In genomic region chr2:118540691-118541117, GRCm38 (mm10) we compare ENCODE assay signal across 9 mouse cellular contexts. TPM values are rescaled to one million over a fixed set of nuclear protein-coding genes. Genes with fewer than 3 reads are reported as not detected.
A peak's percentile ranks its signal among the peaks of the same experiment; 100 is the strongest.
DNase-seq lines count a peak whose midpoint lies in the region; ATAC-seq lines count a peak whose summit lies in the region.
"Had no signal": no experiment of that assay in that cellular context is flagged by ENCODE, and none has a peak within 500 bp of the region (broad histone marks: within the 10 kb centered on the region; RNA-seq: fewer than 3 reads in every experiment).

No protein-coding gene starts in this region.

- WGBS in neural tube, embryonic 11.5 days, result 56% methylated on average over 6 of the region's 6 CpGs
- WGBS in hindbrain, embryonic 12.5 days, result 51% methylated on average over 6 of the region's 6 CpGs
- WGBS in liver, embryonic 13.5 days (ENCODE audit: insufficient replicate concordance), result 15% methylated on average over 6 of the region's 6 CpGs

- ATAC-seq in neural tube, embryonic 11.5 days (ENCODE audit: insufficient read depth, low FRiP score, low TSS enrichment), result no peak
- ATAC-seq in hindbrain, embryonic 12.5 days (ENCODE audit: low FRiP score), result no peak
- ATAC-seq in liver, embryonic 13.5 days (ENCODE audit: low read depth), result peak; percentile 51
- no peak for ATAC-seq in erythroid progenitor cell, adult 5-6 weeks (replicated peaks; ENCODE audit: low FRiP score, poor library complexity, severe bottlenecking)

- no peaks in the 10 kb centered on the region for H3K9me3 ChIP-seq in neural tube, embryonic 11.5 days (ENCODE audit: control insufficient read depth, low read length)
- no peaks in the 10 kb centered on the region for H3K9me3 ChIP-seq in hindbrain, embryonic 12.5 days (replicated peaks)
- H3K9me3 ChIP-seq in liver, embryonic 13.5 days (replicated peaks), result no peaks in the 10 kb centered on the region

- H3K4me3 ChIP-seq in neural tube, embryonic 11.5 days (ENCODE audit: low read depth, low read length), result no peak overlapping the region
- H3K4me3 ChIP-seq in hindbrain, embryonic 12.5 days, result no peak overlapping the region
- no peak overlapping the region for H3K4me3 ChIP-seq in liver, embryonic 13.5 days (replicated peaks)
- H3K4me3 ChIP-seq: erythroblast, embryonic 14.5 days had no signal

- H3K9ac ChIP-seq in neural tube, embryonic 11.5 days (ENCODE audit: low read length), result no peak overlapping the region
- H3K9ac ChIP-seq in hindbrain, embryonic 12.5 days, result no peak overlapping the region
- H3K9ac ChIP-seq in liver, embryonic 13.5 days, result no peak overlapping the region

- no peaks in the 10 kb centered on the region for H3K27me3 ChIP-seq in neural tube, embryonic 11.5 days (ENCODE audit: control insufficient read depth, insufficient read depth, low read length)
- no peaks in the 10 kb centered on the region for H3K27me3 ChIP-seq in hindbrain, embryonic 12.5 days
- no peaks in the 10 kb centered on the region for H3K27me3 ChIP-seq in liver, embryonic 13.5 days

- peaks cover 30% of the 10 kb centered on the region for H3K4me1 ChIP-seq in neural tube, embryonic 11.5 days (ENCODE audit: control insufficient read depth, insufficient read depth, low read length)
- peaks cover 49% of the 10 kb centered on the region for H3K4me1 ChIP-seq in hindbrain, embryonic 12.5 days
- peaks cover 49% of the 10 kb centered on the region for H3K4me1 ChIP-seq in liver, embryonic 13.5 days (replicated peaks)

- no peak overlapping the region for H3K4me2 ChIP-seq in neural tube, embryonic 11.5 days (ENCODE audit: low read depth)
- H3K4me2 ChIP-seq in hindbrain, embryonic 12.5 days (replicated peaks), result no peak overlapping the region
- H3K4me2 ChIP-seq in liver, embryonic 13.5 days, result no peak overlapping the region

- H3K36me3 ChIP-seq in neural tube, embryonic 11.5 days (ENCODE audit: control insufficient read depth, insufficient read depth, low read length), result no peaks in the 10 kb centered on the region
- peaks cover 5% of the 10 kb centered on the region; the same call in 1 of the 2 replicates for H3K36me3 ChIP-seq in hindbrain, embryonic 12.5 days
- no peaks in the 10 kb centered on the region for H3K36me3 ChIP-seq in liver, embryonic 13.5 days

- peak; percentile 15 for DNase-seq in neural tube, embryonic 11.5 days (ENCODE audit: low spot score)
- DNase-seq in neural tube, embryonic 10.5 days (ENCODE audit: extremely low spot score, low spot score), result no peak
- DNase-seq in embryo, embryonic 10.5 days (ENCODE audit: low spot score), result peak; percentile 38
- DNase-seq in liver, embryonic 13.5 days, result no peak
- DNase-seq in skeletal muscle tissue, adult 2 months (ENCODE audit: low read depth, low spot score), result peak; percentile 85
- DNase-seq in T-cell, adult 2 months (ENCODE audit: low spot score), result no peak

- no peak overlapping the region for H3K27ac ChIP-seq in neural tube, embryonic 11.5 days (ENCODE audit: low read depth, low read length)
- H3K27ac ChIP-seq in hindbrain, embryonic 12.5 days, result peak overlapping the region; percentile 36
- peak overlapping the region; percentile 68 for H3K27ac ChIP-seq in liver, embryonic 13.5 days

RNA-seq across cellular contexts. Expression of gene Bmf, which starts 8.8 kb away (rescaled TPM):
- 5.9 and 8.3 TPM in 2 replicates for polyA plus RNA-seq in neural tube, embryonic 11.5 days (2014; fragmentation: Nextera tagmentation; extraction: Ambion mirVana)
- 5.4 and 6.2 TPM in 2 replicates for polyA plus RNA-seq in hindbrain, embryonic 12.5 days (2016; fragmentation: Nextera tagmentation; extraction: Ambion mirVana)
- 0.27 and 0.75 TPM in 2 replicates for polyA plus RNA-seq in liver, embryonic 13.5 days (2015; fragmentation: Nextera tagmentation; extraction: Ambion mirVana)
- total RNA-seq in erythroid progenitor cell, adult 5-6 weeks (2015; ENCODE audit: low replicate concordance), result 2.1 and 3.2 TPM in 2 replicates
- 1.0 and 5.9 TPM in 2 replicates for total RNA-seq in erythroid progenitor cell, adult 5-6 weeks (2017; ENCODE audit: low replicate concordance)

RNA-seq across cellular contexts. Expression of gene Bub1b, which starts 57.3 kb away (rescaled TPM):
- 111 and 112 TPM in 2 replicates for polyA plus RNA-seq in neural tube, embryonic 11.5 days (2014; fragmentation: Nextera tagmentation; extraction: Ambion mirVana)
- 63.2 and 65.8 TPM in 2 replicates for polyA plus RNA-seq in hindbrain, embryonic 12.5 days (2016; fragmentation: Nextera tagmentation; extraction: Ambion mirVana)
- polyA plus RNA-seq in liver, embryonic 13.5 days (2015; fragmentation: Nextera tagmentation; extraction: Ambion mirVana), result 47.8 and 58.8 TPM in 2 replicates
- total RNA-seq in erythroid progenitor cell, adult 5-6 weeks (2015; ENCODE audit: low replicate concordance), result 118 and 120 TPM in 2 replicates
- total RNA-seq in erythroid progenitor cell, adult 5-6 weeks (2017; ENCODE audit: low replicate concordance), result 270 and 278 TPM in 2 replicates

Comparison
In these comparisons a context has a peak if more than half of its experiments do, and no peak if none do; other contexts are left out.
1. DNase-seq: peak in neural tube, embryonic 11.5 days (single experiment), embryo, embryonic 10.5 days (single experiment) and skeletal muscle tissue, adult 2 months (single experiment); none in neural tube, embryonic 10.5 days (single experiment), liver, embryonic 13.5 days (single experiment) and T-cell, adult 2 months (single experiment).